Mouse (Mus musculus): ENCODE data around the gene Mtmr12. TPM values are rescaled to one million over a fixed set of nuclear protein-coding genes. Genes with fewer than 3 reads are reported as not detected.

Gene Mtmr12
- polyA plus RNA-seq, 1 experiment from 2014 or later: 21.1 TPM

DNA sequence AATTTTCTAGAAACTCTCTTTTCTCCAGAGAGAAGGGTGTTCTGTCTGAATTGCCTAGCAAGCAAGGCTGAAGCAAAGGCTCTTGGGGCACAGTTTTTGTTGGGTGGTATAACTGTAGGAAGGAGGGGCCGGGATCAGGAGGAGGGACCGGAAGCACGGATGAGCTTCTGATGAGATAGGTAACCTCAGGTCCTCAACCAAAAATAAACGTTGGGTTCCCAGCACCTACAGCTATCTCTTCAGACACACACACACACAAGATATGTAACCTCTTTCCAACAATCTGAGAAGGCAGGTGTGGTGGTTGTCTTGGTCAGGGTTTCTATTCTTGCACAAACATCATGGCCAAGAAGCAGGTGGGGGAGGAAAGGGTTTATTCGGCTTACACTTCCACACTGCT, 112.5 kb downstream of the Mtmr12 start:
- no peak for ATAC-seq (ENCODE audit: low read depth)
- H3K36me3 ChIP-seq (ENCODE audit: control insufficient read depth, insufficient read depth, low read length): no peaks in the 10 kb centered on the region
- H3K4me2 ChIP-seq (ENCODE audit: low read depth, low read length): no peak overlapping the region
- H3K9me3 ChIP-seq (ENCODE audit: control insufficient read depth, low read length): no peaks in the 10 kb centered on the region
- H3K4me1 ChIP-seq (replicated peaks; ENCODE audit: control insufficient read depth, insufficient read depth, low read length): no peaks in the 10 kb centered on the region; the same call in none of the 2 replicates
- no peak overlapping the region for H3K9ac ChIP-seq (ENCODE audit: low read length)
- WGBS: 68% methylated on average over 5 of the region's 5 CpGs
- no peak overlapping the region for H3K27ac ChIP-seq (ENCODE audit: low read length)
- no peaks in the 10 kb centered on the region; the same call in 1 of the 2 replicates for H3K27me3 ChIP-seq (ENCODE audit: control insufficient read depth, insufficient read depth, low read depth, low read length)
- no peak overlapping the region for H3K4me3 ChIP-seq (ENCODE audit: low read length)

DNA sequence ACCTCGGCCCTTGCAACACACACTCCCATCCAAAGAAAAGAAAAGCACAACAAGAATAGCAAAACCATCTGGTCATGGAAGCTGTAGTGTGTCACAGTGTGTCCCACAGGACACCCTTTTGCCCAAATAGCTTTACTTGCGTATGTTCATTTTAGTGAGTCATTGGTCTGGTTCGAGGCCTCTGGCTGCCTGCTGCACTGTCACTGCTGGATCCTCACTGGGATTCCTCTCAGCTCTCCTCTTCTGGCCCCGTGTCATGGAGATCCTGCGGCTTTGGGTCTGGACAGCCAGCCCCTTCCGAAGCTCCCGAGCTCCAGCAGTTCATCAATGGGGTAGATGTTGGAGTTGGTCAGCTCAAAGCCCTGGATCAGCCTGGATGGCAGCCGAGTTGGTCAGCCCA, 113.6 kb downstream of the Mtmr12 start:
- Histone ChIP-seq H3K9ac (ENCODE audit: low read length) (no peak overlapping the region), H3K9me3 (ENCODE audit: control insufficient read depth, low read length) (no peaks in the 10 kb centered on the region), H3K27ac (ENCODE audit: low read length) (no peak overlapping the region), H3K36me3 (ENCODE audit: control insufficient read depth, insufficient read depth, low read length) (no peaks in the 10 kb centered on the region), H3K4me1 (replicated peaks; ENCODE audit: control insufficient read depth, insufficient read depth, low read length) (peaks cover 3% of the 10 kb centered on the region), H3K4me2 (ENCODE audit: low read depth, low read length) (no peak overlapping the region), H3K27me3 (ENCODE audit: control insufficient read depth, insufficient read depth, low read depth, low read length) (no peaks in the 10 kb centered on the region; the same call in 1 of the 2 replicates), H3K4me3 (ENCODE audit: low read length) (no peak overlapping the region)
- no peak for ATAC-seq (ENCODE audit: low read depth)
- WGBS: 83% methylated on average over 8 of the region's 8 CpGs

DNA sequence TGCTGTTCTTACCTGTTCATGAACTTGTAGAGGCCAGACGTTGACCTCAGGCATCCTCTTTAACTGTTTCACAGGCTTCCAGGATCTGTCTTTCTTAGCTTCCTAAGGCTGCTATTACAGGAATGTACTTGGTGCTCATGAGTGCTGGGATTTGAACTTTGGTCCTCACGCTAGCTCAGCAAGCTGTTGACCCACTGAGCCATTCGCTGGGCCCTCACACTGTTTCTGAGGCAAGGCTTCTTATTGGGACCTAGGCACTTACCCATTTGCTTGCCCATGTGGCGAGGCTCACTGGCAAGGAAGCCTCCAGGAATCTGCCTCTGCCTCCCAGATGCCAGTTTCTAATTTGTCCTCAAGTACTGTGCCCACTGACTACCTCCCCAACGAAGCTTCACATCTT, 115.1 kb downstream of the Mtmr12 start:
- H3K4me3 ChIP-seq (ENCODE audit: low read length): no peak overlapping the region
- H3K9ac ChIP-seq (ENCODE audit: low read length): no peak overlapping the region
- 46% methylated on average over 5 of the region's 5 CpGs for WGBS
- peaks cover 10% of the 10 kb centered on the region for H3K4me1 ChIP-seq (replicated peaks; ENCODE audit: control insufficient read depth, insufficient read depth, low read length)
- no peak for ATAC-seq (ENCODE audit: low read depth)
- no peaks in the 10 kb centered on the region for H3K36me3 ChIP-seq (ENCODE audit: control insufficient read depth, insufficient read depth, low read length)
- no peaks in the 10 kb centered on the region; the same call in 1 of the 2 replicates for H3K27me3 ChIP-seq (ENCODE audit: control insufficient read depth, insufficient read depth, low read depth, low read length)
- no peak overlapping the region for H3K27ac ChIP-seq (ENCODE audit: low read length)
- no peaks in the 10 kb centered on the region for H3K9me3 ChIP-seq (ENCODE audit: control insufficient read depth, low read length)
- H3K4me2 ChIP-seq (ENCODE audit: low read depth, low read length): peak overlapping the region; percentile 61

DNA sequence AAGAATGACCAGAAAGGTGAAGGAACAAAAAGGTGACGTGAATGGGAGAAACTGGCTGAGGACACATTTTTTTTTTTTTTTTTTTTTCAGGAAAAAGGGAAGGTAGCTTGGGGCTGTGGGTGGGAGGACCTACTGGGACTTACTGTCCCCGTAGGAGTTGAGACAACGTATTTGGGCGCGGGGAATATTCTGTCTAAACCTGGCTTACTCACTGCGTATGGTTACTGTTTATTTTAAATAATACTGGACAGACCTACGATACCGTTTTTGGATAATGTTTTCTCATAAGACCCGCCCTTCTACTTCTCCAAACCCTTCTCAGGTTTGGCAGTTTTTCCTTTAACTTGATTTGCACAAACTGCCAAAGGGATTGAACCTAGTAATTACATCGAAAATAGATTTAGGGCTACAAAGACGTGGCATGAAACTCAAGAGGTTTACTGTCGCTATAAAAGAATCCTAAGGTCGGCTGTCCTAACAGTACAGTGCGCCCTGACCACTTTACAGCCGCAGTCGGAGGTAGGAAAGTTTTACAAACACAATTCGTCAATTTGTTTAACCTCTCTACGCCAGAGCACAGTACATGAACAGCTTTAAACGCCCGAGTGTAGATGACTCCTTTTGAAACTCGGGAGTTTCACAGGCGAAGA, 115.7 kb downstream of the Mtmr12 start:
- WGBS: 2% methylated on average over 22 of the region's 22 CpGs
- Histone ChIP-seq H3K27ac (ENCODE audit: low read length) (peak overlapping the region; percentile 93), H3K4me3 (ENCODE audit: low read length) (peak overlapping the region; percentile 99), H3K9ac (ENCODE audit: low read length) (peak overlapping the region; percentile 98), H3K9me3 (ENCODE audit: control insufficient read depth, low read length) (no peaks in the 10 kb centered on the region), H3K27me3 (ENCODE audit: control insufficient read depth, insufficient read depth, low read depth, low read length) (no peaks in the 10 kb centered on the region; the same call in 1 of the 2 replicates), H3K36me3 (ENCODE audit: control insufficient read depth, insufficient read depth, low read length) (no peaks in the 10 kb centered on the region; the same call in 1 of the 2 replicates), H3K4me1 (replicated peaks; ENCODE audit: control insufficient read depth, insufficient read depth, low read length) (peaks cover 10% of the 10 kb centered on the region), H3K4me2 (ENCODE audit: low read depth, low read length) (peak overlapping the region; percentile 61)
- no peak; the same call in 1 of the 2 replicates for ATAC-seq (ENCODE audit: low read depth)

DNA sequence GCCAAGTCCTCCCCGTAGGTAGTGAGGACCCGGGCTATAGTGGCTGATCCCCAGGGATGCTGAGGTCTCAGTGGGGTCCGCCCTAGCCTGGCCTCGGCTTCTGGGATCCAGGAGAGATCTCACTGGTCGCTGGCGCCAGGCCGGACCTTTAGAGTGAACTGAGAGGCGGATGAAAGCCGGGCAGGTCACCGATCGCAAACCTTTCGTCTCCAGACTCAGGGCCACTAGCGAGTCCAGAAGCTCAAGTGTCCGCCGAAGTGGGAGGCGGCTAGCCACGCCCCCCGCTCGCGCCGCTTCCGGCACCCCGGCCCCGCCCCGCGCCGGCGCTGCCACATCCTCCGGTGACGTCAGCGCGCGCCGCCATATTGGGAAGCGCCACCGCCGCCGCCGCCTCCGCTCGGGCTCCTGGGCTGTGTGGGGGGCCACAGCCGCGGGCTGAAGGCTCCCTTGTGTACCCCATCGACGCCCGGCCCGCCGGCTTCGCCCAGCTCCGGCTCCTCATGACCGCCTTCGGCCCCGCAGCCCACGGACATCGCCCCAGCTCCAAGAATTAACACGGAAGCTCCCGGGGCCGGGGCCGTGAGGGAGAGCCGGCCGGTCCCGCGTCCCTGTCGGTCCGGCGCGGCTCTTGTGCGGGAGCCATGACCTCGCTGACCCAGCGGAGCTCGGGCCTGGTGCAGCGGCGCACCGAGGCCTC, 116.4 kb downstream of the Mtmr12 start, which contains the start of gene Golph3:
Gene Golph3 (plus strand): TSS at position 360 of the 697 bp plus-strand sequence.
- Histone ChIP-seq H3K4me3 (ENCODE audit: low read length) (peak within 1 kb of the TSS; percentile 99), H3K4me2 (ENCODE audit: low read depth, low read length) (peak within 1 kb of the TSS; percentile 80), H3K27me3 (ENCODE audit: control insufficient read depth, insufficient read depth, low read depth, low read length) (no peaks in the 10 kb centered on the region; the same call in 1 of the 2 replicates), H3K9ac (ENCODE audit: low read length) (peak within 1 kb of the TSS; percentile 98), H3K4me1 (replicated peaks; ENCODE audit: control insufficient read depth, insufficient read depth, low read length) (peaks cover 12% of the 10 kb centered on the region), H3K36me3 (ENCODE audit: control insufficient read depth, insufficient read depth, low read length) (no peaks in the 10 kb centered on the region; the same call in 1 of the 2 replicates), H3K9me3 (ENCODE audit: control insufficient read depth, low read length) (no peaks in the 10 kb centered on the region), H3K27ac (ENCODE audit: low read length) (peak within 1 kb of the TSS; percentile 93)
- ATAC-seq (ENCODE audit: low read depth): peak; percentile 94
- under 1% methylated on average over 68 of the region's 74 CpGs for WGBS

DNA sequence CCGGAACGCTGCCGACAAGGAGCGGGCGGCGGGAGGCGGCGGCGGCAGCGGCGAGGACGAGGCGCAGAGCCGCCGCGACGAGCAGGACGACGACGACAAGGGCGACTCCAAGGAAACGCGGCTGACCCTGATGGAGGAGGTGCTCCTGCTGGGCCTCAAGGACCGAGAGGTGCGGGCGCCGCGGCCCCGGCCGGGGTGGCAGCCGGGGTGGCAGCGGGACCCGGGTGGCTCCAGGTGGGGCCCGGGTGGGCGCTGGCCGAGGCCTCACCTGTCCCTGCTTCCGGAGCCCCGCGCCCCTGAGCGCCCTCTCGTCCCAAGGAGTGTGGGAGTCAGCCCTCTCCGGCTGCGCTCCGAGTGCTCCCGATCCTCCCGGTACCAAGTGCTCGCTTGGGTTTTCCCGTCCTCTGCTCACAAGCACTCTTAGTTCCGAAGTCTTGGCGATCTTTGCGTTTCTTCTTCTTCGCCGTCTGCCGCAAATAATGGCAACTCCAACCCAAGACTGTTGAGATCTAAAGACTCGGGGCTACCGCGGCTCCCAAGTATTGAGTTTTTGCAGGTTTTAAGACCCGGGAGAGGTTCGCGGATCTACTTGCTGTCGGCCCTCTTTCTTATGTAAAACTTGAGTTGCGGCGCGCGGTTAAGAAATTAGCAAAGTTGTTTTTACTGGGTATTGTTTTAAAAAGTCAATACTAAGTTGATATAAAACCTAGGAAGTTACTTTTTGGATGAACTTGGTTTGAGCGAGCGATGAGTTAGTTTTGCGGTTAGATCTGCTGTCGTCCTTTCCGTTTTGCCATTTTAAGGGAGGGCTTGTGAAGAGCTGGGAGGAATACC, 117.2 kb downstream of the Mtmr12 start, which contains the start of gene 1810049J17Rik:
Gene 1810049J17Rik (minus strand): TSS at position 112 of the 834 bp plus-strand sequence.
- under 1% methylated on average over 63 of the region's 70 CpGs for WGBS
- H3K4me3 ChIP-seq (ENCODE audit: low read length): peak within 1 kb of the TSS; percentile 99
- H3K9ac ChIP-seq (ENCODE audit: low read length): peak within 1 kb of the TSS; percentile 98
- H3K27ac ChIP-seq (ENCODE audit: low read length): peak within 1 kb of the TSS; percentile 93
- peak within 1 kb of the TSS; percentile 80 for H3K4me2 ChIP-seq (ENCODE audit: low read depth, low read length)
- H3K27me3 ChIP-seq (ENCODE audit: control insufficient read depth, insufficient read depth, low read depth, low read length): no peaks in the 10 kb centered on the region; the same call in 1 of the 2 replicates
- no peaks in the 10 kb centered on the region for H3K9me3 ChIP-seq (ENCODE audit: control insufficient read depth, low read length)
- H3K4me1 ChIP-seq (replicated peaks; ENCODE audit: control insufficient read depth, insufficient read depth, low read length): peaks cover 12% of the 10 kb centered on the region
- peak; percentile 36 for ATAC-seq (ENCODE audit: low read depth)
- H3K36me3 ChIP-seq (ENCODE audit: control insufficient read depth, insufficient read depth, low read length): no peaks in the 10 kb centered on the region; the same call in 1 of the 2 replicates

DNA sequence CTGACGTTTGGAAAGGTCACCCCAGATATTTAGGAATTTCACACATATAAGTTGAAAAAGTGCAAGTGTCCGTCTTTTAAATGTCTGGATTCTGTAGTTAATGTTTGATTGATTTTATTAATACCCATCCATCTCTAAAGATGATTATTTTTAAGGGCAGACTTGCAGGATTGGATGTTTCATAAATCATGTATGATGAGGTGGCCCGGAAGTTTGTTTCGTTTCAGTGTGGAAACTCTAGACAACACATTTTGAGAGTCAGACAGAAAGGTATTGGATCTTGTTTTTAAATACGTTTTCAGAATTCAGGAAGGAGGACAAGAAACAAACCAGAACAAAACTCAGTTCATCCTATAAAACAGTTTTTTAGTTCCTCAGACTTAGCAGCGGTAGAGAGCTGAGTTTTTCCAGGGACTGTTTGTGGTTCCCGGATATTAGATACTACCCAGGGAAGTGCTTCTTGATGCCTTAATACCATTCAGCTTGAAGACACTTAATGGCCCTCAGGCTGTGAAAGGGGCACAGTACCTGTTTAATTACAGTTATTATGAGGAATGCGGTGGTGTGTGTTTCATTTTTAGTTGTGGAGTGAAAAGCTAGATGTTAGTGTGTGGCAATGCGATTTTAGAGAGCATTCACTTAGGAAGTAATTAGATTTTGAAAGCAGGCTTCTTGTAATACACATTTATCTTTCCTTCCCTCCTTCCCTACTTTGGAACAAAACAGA, 118.0 kb downstream of the Mtmr12 start:
- peak overlapping the region; percentile 80 for H3K4me2 ChIP-seq (ENCODE audit: low read depth, low read length)
- WGBS: 9% methylated on average over 9 of the region's 9 CpGs
- peak overlapping the region; percentile 99 for H3K4me3 ChIP-seq (ENCODE audit: low read length)
- peak overlapping the region; percentile 98 for H3K9ac ChIP-seq (ENCODE audit: low read length)
- H3K27me3 ChIP-seq (ENCODE audit: control insufficient read depth, insufficient read depth, low read depth, low read length): no peaks in the 10 kb centered on the region; the same call in 1 of the 2 replicates
- ATAC-seq (ENCODE audit: low read depth): no peak
- no peaks in the 10 kb centered on the region for H3K9me3 ChIP-seq (ENCODE audit: control insufficient read depth, low read length)
- H3K4me1 ChIP-seq (replicated peaks; ENCODE audit: control insufficient read depth, insufficient read depth, low read length): peaks cover 12% of the 10 kb centered on the region
- H3K27ac ChIP-seq (ENCODE audit: low read length): no peak overlapping the region; the same call in 1 of the 2 replicates
- H3K36me3 ChIP-seq (ENCODE audit: control insufficient read depth, insufficient read depth, low read length): no peaks in the 10 kb centered on the region; the same call in 1 of the 2 replicates
